Mouse (Mus musculus): ENCODE data around the gene Mthfsd. TPM values are rescaled to one million over a fixed set of nuclear protein-coding genes. Genes with fewer than 3 reads are reported as not detected.
"Not testable (repeated sequence)": the region's sequence is repeated elsewhere in the genome, so short reads cannot be mapped to it uniquely, and the experiment has no call there.

Gene Mthfsd
- 51.1 and 57.5 TPM in 2 replicates for polyA plus RNA-seq (2015; fragmentation: Nextera tagmentation; extraction: Ambion mirVana)

DNA sequence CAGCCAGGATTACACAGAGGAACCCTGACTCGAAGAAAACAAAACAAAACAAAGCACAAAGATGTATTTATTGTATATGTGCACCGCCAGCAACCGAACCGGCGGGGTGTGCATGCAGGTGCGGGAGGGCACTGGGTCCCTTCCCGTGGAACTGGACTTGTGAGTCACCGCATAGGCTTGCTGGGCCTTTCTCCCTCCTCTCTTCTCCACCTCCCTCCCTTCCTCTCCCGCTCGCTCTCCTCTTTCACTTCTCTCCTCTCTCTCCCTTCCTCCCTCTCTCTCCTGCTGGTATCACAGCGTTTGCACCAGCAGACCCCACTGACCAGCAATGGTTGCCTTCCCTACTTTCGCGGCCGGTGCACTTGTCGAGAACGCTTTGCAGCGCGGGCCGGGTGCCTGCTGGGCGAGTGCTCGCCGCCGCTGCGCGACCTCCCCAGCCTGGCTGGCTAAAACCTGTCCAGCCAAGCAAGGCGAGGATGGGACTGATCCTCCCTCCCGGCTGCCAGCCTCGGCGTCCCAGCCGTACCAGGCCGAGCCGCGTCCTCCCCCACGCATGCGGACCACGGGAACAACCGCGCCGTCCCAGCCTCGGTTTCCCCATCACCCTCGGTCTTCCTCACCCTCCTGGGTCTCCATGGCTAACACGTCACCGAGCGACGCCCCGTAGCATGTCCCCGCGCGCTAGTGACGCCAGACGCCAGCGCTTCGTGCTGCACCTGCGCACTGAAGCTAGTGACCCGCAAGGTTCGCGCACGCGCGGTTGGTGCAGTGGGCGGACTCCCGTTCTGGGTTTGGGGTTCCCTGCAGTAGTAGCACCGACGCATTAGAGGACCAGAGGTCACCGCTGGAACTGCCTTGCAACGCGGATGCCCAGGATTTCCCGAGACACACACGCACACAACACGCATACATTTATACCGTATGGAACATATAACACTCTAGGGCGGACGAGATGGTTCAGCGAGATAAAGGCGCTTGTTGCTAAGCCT, at the start of gene Mthfsd:
Gene Mthfsd (minus strand): TSS at position 725 of the 989 bp plus-strand sequence.
- Histone ChIP-seq H3K4me3 (replicated peaks; ENCODE audit: low read length) (peak within 1 kb of the TSS; percentile 85), H3K27ac (ENCODE audit: low read length) (peak within 1 kb of the TSS; percentile 71), H3K9ac (ENCODE audit: low read length) (peak within 1 kb of the TSS; percentile 89), H3K27me3 (ENCODE audit: control insufficient read depth, insufficient read depth, low read length) (no peaks in the 10 kb centered on the region), H3K36me3 (ENCODE audit: control insufficient read depth, insufficient read depth, low read length) (no peaks in the 10 kb centered on the region), H3K4me1 (ENCODE audit: control insufficient read depth, insufficient read depth, low read length) (peaks cover 7% of the 10 kb centered on the region), H3K9me3 (replicated peaks; ENCODE audit: control insufficient read depth, low read length) (no peaks in the 10 kb centered on the region), H3K4me2 (ENCODE audit: low read depth, low read length) (peak within 1 kb of the TSS; percentile 82)
- WGBS, result 1% methylated on average over 75 of the region's 75 CpGs
- ATAC-seq (ENCODE audit: insufficient read depth, low FRiP score), result peak; percentile 93

DNA sequence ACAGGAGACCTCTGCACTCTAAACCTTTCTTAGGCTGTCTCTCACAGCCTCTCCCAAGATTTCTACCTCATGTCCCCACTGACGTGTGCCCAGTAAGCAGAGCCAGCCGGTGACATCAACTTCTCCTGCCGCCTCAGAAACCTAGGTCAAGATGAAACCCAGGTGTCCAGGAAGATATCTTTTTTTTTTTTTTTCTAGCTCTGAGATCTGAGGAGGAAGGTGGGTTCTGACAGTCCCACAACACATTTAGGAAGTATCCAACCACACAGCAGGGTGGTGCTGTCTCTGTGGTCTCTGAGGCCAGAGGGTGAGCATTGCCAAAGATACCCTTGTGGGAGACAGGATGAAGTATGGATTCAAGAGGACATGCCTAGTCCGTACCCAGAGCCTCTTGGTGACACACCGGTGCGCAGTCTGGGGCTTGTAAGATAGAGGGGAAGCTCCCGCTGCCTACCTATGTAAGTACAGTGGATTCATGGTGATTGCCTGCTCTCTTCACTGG, 48.8 kb upstream of the Mthfsd start:
- no peak overlapping the region for H3K4me3 ChIP-seq (replicated peaks; ENCODE audit: low read length)
- ATAC-seq (ENCODE audit: insufficient read depth, low FRiP score), result no peak
- no peaks in the 10 kb centered on the region for H3K27me3 ChIP-seq (ENCODE audit: control insufficient read depth, insufficient read depth, low read length)
- no peak overlapping the region for H3K9ac ChIP-seq (ENCODE audit: low read length)
- 87% methylated on average over 7 of the region's 7 CpGs for WGBS
- no peaks in the 10 kb centered on the region for H3K4me1 ChIP-seq (ENCODE audit: control insufficient read depth, insufficient read depth, low read length)
- H3K36me3 ChIP-seq (ENCODE audit: control insufficient read depth, insufficient read depth, low read length), result no peaks in the 10 kb centered on the region
- H3K9me3 ChIP-seq (replicated peaks; ENCODE audit: control insufficient read depth, low read length), result no peaks in the 10 kb centered on the region
- H3K27ac ChIP-seq (ENCODE audit: low read length), result no peak overlapping the region
- H3K4me2 ChIP-seq (ENCODE audit: low read depth, low read length), result no peak overlapping the region

GRCm38 (mm10) chr8:121152394-121152793, 44.2 kb upstream of the Mthfsd start:
- WGBS, result 40% methylated on average over 12 of the region's 12 CpGs
- Histone ChIP-seq H3K9ac (ENCODE audit: low read length) (no peak overlapping the region), H3K4me3 (replicated peaks; ENCODE audit: low read length) (no peak overlapping the region), H3K36me3 (ENCODE audit: control insufficient read depth, insufficient read depth, low read length) (no peaks in the 10 kb centered on the region), H3K4me2 (ENCODE audit: low read depth, low read length) (no peak overlapping the region), H3K4me1 (ENCODE audit: control insufficient read depth, insufficient read depth, low read length) (0 out of 2 replicates have a peak, but pooled peaks cover 3% of the 10 kb centered on the region), H3K27ac (ENCODE audit: low read length) (no peak overlapping the region), H3K27me3 (ENCODE audit: control insufficient read depth, insufficient read depth, low read length) (no peaks in the 10 kb centered on the region), H3K9me3 (replicated peaks; ENCODE audit: control insufficient read depth, low read length) (no peaks in the 10 kb centered on the region)
- peak; percentile 48 for ATAC-seq (ENCODE audit: insufficient read depth, low FRiP score)

- no peaks in the 10 kb centered on the region for H3K27me3 ChIP-seq (ENCODE audit: control insufficient read depth, insufficient read depth, low read length)
- no peaks in the 10 kb centered on the region for H3K9me3 ChIP-seq (replicated peaks; ENCODE audit: control insufficient read depth, low read length)
- H3K4me3 ChIP-seq (replicated peaks; ENCODE audit: low read length), result no peak overlapping the region
- ATAC-seq (ENCODE audit: insufficient read depth, low FRiP score), result no peak
- 0 out of 2 replicates have a peak, but pooled peaks cover 3% of the 10 kb centered on the region for H3K4me1 ChIP-seq (ENCODE audit: control insufficient read depth, insufficient read depth, low read length)
- H3K9ac ChIP-seq (ENCODE audit: low read length), result peak overlapping the region; percentile 28; the same call in 1 of the 2 replicates
- no peak overlapping the region for H3K4me2 ChIP-seq (ENCODE audit: low read depth, low read length)
- H3K27ac ChIP-seq (ENCODE audit: low read length), result no peak overlapping the region
- H3K36me3 ChIP-seq (ENCODE audit: control insufficient read depth, insufficient read depth, low read length), result no peaks in the 10 kb centered on the region
- WGBS, result 8% methylated on average over 8 of the region's 8 CpGs
These were observed 40.4 kb upstream of the Mthfsd start for GRCm38 (mm10) chr8:121148573-121149083.

- not testable (repeated sequence) for H3K27ac ChIP-seq (ENCODE audit: low read length); H3K9me3 ChIP-seq (replicated peaks; ENCODE audit: control insufficient read depth, low read length); H3K36me3 ChIP-seq (ENCODE audit: control insufficient read depth, insufficient read depth, low read length); H3K9ac ChIP-seq (ENCODE audit: low read length); H3K4me3 ChIP-seq (replicated peaks; ENCODE audit: low read length); H3K4me2 ChIP-seq (ENCODE audit: low read depth, low read length); H3K4me1 ChIP-seq (ENCODE audit: control insufficient read depth, insufficient read depth, low read length); ATAC-seq (ENCODE audit: insufficient read depth, low FRiP score); H3K27me3 ChIP-seq (ENCODE audit: control insufficient read depth, insufficient read depth, low read length)
- 72% methylated on average over 4 of the region's 6 CpGs for WGBS
These were observed 37.4 kb upstream of the Mthfsd start for GRCm38 (mm10) chr8:121145457-121146134.

GRCm38 (mm10) chr8:121136856-121137255, 28.7 kb upstream of the Mthfsd start:
- no peak overlapping the region for H3K27ac ChIP-seq (ENCODE audit: low read length)
- no peak for ATAC-seq (ENCODE audit: insufficient read depth, low FRiP score)
- no peaks in the 10 kb centered on the region for H3K4me1 ChIP-seq (ENCODE audit: control insufficient read depth, insufficient read depth, low read length)
- 0 out of 2 replicates have a peak, but pooled peaks cover 6% of the 10 kb centered on the region for H3K27me3 ChIP-seq (ENCODE audit: control insufficient read depth, insufficient read depth, low read length)
- no peak overlapping the region for H3K4me2 ChIP-seq (ENCODE audit: low read depth, low read length)
- H3K4me3 ChIP-seq (replicated peaks; ENCODE audit: low read length), result no peak overlapping the region
- peaks cover 5% of the 10 kb centered on the region; the same call in 1 of the 2 replicates for H3K9me3 ChIP-seq (replicated peaks; ENCODE audit: control insufficient read depth, low read length)
- no peaks in the 10 kb centered on the region for H3K36me3 ChIP-seq (ENCODE audit: control insufficient read depth, insufficient read depth, low read length)
- no peak overlapping the region for H3K9ac ChIP-seq (ENCODE audit: low read length)
- WGBS, result 93% methylated on average over 6 of the region's 6 CpGs

GRCm38 (mm10) chr8:121134512-121134911, 26.3 kb upstream of the Mthfsd start:
- no peak overlapping the region for H3K27ac ChIP-seq (ENCODE audit: low read length)
- H3K27me3 ChIP-seq (ENCODE audit: control insufficient read depth, insufficient read depth, low read length), result peaks cover 13% of the 10 kb centered on the region; the same call in 1 of the 2 replicates
- peaks cover 5% of the 10 kb centered on the region; the same call in 1 of the 2 replicates for H3K9me3 ChIP-seq (replicated peaks; ENCODE audit: control insufficient read depth, low read length)
- no peak overlapping the region for H3K9ac ChIP-seq (ENCODE audit: low read length)
- no peak for ATAC-seq (ENCODE audit: insufficient read depth, low FRiP score)
- H3K36me3 ChIP-seq (ENCODE audit: control insufficient read depth, insufficient read depth, low read length), result no peaks in the 10 kb centered on the region
- H3K4me1 ChIP-seq (ENCODE audit: control insufficient read depth, insufficient read depth, low read length), result no peaks in the 10 kb centered on the region
- H3K4me2 ChIP-seq (ENCODE audit: low read depth, low read length), result no peak overlapping the region
- no peak overlapping the region for H3K4me3 ChIP-seq (replicated peaks; ENCODE audit: low read length)
- WGBS, result 85% methylated on average over 11 of the region's 11 CpGs

GRCm38 (mm10) chr8:121134102-121134501, 25.9 kb upstream of the Mthfsd start:
- WGBS, result 88% methylated on average over 10 of the region's 10 CpGs
- H3K9ac ChIP-seq (ENCODE audit: low read length), result no peak overlapping the region
- no peak for ATAC-seq (ENCODE audit: insufficient read depth, low FRiP score)

More at GRCm38 (mm10) chr8:121134102-121134501, 25.9 kb upstream of the Mthfsd start:
- peaks cover 17% of the 10 kb centered on the region for H3K27me3 ChIP-seq (ENCODE audit: control insufficient read depth, insufficient read depth, low read length)
- H3K4me1 ChIP-seq (ENCODE audit: control insufficient read depth, insufficient read depth, low read length), result no peaks in the 10 kb centered on the region
- no peak overlapping the region for H3K27ac ChIP-seq (ENCODE audit: low read length)
- H3K9me3 ChIP-seq (replicated peaks; ENCODE audit: control insufficient read depth, low read length), result peaks cover 5% of the 10 kb centered on the region; the same call in 1 of the 2 replicates
- no peak overlapping the region for H3K4me3 ChIP-seq (replicated peaks; ENCODE audit: low read length)
- no peaks in the 10 kb centered on the region for H3K36me3 ChIP-seq (ENCODE audit: control insufficient read depth, insufficient read depth, low read length)
- no peak overlapping the region for H3K4me2 ChIP-seq (ENCODE audit: low read depth, low read length)

Data from stomach, embryonic 16.5 days (tissue).